Mouse (Mus musculus) erythroblast, embryonic 14.5 days (primary cell): ENCODE measurements around the gene Panx1.

Experiments used
- GATA1 ChIP-seq: IDR thresholded peaks from 2 replicates; pipeline ENCODE4 v1.6.1; 2012; ENCODE audit warnings: low read length, inconsistent platforms, mixed read lengths
- TAL1 ChIP-seq: IDR thresholded peaks from 3 replicates; pipeline ENCODE4 v1.6.1; 2012; ENCODE audit warnings: low read length, inconsistent platforms, mixed read lengths

DNA sequence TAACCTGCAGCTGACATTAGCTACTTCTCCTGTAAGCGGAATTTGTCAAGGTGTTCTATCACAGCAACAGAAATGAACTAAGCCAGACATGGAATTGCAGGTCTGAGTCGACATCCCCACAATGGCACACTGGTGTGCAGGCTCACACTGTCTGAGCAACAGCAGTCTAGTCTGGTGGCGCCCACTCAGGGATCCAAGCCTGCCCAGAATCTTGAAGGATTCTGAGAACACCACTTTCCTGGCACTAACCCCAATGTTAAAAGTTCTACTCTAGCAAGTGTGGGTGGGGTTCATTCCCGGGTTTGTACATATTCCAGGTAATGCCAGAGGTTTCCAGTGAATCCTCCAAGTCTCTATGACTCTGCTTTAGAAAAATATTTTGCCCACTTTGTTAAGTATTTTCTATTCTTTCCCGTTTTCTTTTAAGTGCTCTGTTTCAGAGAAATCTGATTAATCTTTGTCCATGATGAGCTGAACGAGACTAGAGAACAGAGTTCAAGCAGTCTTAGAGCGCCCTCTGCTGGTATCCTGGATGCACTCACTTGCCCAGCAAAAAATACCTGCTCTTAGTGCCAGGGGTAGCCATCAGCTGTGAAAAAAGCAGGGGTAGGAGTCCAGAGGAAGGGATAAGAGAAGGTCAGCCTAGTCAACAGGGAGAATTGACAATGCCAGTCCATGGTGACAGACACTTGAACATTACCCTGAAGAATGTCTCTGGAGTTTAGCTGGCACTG, 29.9 kb downstream of the Panx1 start:
- TF ChIP-seq TAL1 (no peak), GATA1 (no peak)
